Mouse (Mus musculus) small intestine, adult 2 months (tissue): Measurements from ENCODE around the gene Cks2. TPM values are rescaled to one million over a fixed set of nuclear protein-coding genes. Genes with fewer than 3 reads are reported as not detected.

Experiments used
- H3K27ac ChIP-seq: fragments of 200-500 bp; 2 replicates; pipeline ENCODE4 v1.5.1; 2012; ENCODE audit warnings: low read depth, low read length, control low read depth, inconsistent platforms; ENCODE audit not compliant: insufficient read depth
- H3K27me3 ChIP-seq: fragments of 200-500 bp; 2 replicates; pipeline ENCODE4 v1.6.1; 2012; ENCODE audit warnings: mild to moderate bottlenecking, moderate library complexity, low read length, inconsistent platforms; ENCODE audit not compliant: control insufficient read depth, insufficient read depth
- H3K36me3 ChIP-seq: fragments of 200-500 bp; 2 replicates; pipeline ENCODE4 v1.6.1; 2012; ENCODE audit warnings: mild to moderate bottlenecking, low read length, control low read depth, inconsistent platforms; ENCODE audit not compliant: control insufficient read depth, insufficient read depth
- H3K4me1 ChIP-seq: fragments of 200-500 bp; 2 replicates; pipeline ENCODE4 v1.6.1; 2012; ENCODE audit warnings: low read length, inconsistent platforms, mixed read lengths; ENCODE audit not compliant: control insufficient read depth, insufficient read depth, insufficient read length
- H3K4me3 ChIP-seq: fragments of 200-500 bp; 2 replicates; pipeline ENCODE4 v1.5.1; 2012; ENCODE audit warnings: low read depth, mild to moderate bottlenecking, control low read depth, inconsistent platforms, low read length, moderate library complexity
- CTCF ChIP-seq: fragments of 200-500 bp; IDR thresholded peaks from 2 replicates; pipeline ENCODE4 v1.5.1; 2012; ENCODE audit warnings: low read depth, mild to moderate bottlenecking, control low read depth, inconsistent platforms, low read length, moderate library complexity, mixed read lengths; ENCODE audit not compliant: insufficient replicate concordance, insufficient read length; ENCODE audit errors: extremely low read depth
- POLR2A ChIP-seq: fragments of 200-500 bp; IDR thresholded peaks from 2 replicates; pipeline ENCODE4 v1.6.1; 2012; ENCODE audit warnings: low read depth, mild to moderate bottlenecking, control low read depth, inconsistent platforms, low read length, moderate library complexity
- WGBS: fragments of 180-500 bp; shearing (Covaris S2); methylation state at CpG from one replicate; pipeline ENCODE4 v1.1.7; 2018; 5-methylcytosine and 5-hydroxymethylcytosine counted together
- polyA plus RNA-seq: library from polyadenylated mRNA; depleted of rRNA; stranded (reverse); fragments of >200 nt; gene quantifications from 2 replicates; pipeline ENCODE4 v1.2.3, GENCODE M21; 2012; rRNA removed

Gene Cks2
- polyA plus RNA-seq, 1 experiment = 32.5 TPM

GRCm38 (mm10) chr13:51697455-51697854, 52.4 kb downstream of the Cks2 start:
- TF ChIP-seq POLR2A (no peak), CTCF (no peak)

GRCm38 (mm10) chr13:51697897-51698296, 52.9 kb downstream of the Cks2 start:
- 0 out of 2 replicates have a peak, but pooled peaks cover 3% of the 10 kb centered on the region for H3K4me1 ChIP-seq
- H3K27me3 ChIP-seq = no peaks in the 10 kb centered on the region
- peaks cover under 1% of the 10 kb centered on the region; the same call in 1 of the 2 replicates for H3K36me3 ChIP-seq
- WGBS = 45% methylated on average over 4 of the region's 4 CpGs
- TF ChIP-seq CTCF (no peak), POLR2A (no peak)
- H3K4me3 ChIP-seq = no peak overlapping the region
- no peak overlapping the region for H3K27ac ChIP-seq

More at GRCm38 (mm10) chr13:51697455-51697854, 52.4 kb downstream of the Cks2 start:
- no peaks in the 10 kb centered on the region; the same call in 1 of the 2 replicates for H3K36me3 ChIP-seq
- H3K4me3 ChIP-seq = no peak overlapping the region
- 23% methylated on average over 6 of the region's 6 CpGs for WGBS
- 0 out of 2 replicates have a peak, but pooled peaks cover 3% of the 10 kb centered on the region for H3K4me1 ChIP-seq
- H3K27ac ChIP-seq = no peak overlapping the region
- H3K27me3 ChIP-seq = no peaks in the 10 kb centered on the region

GRCm38 (mm10) chr13:51698318-51698717, 53.3 kb downstream of the Cks2 start:
- WGBS = 55% methylated on average over 3 of the region's 3 CpGs
- Histone ChIP-seq H3K36me3 (peaks cover 5% of the 10 kb centered on the region; the same call in 1 of the 2 replicates), H3K4me1 (0 out of 2 replicates have a peak, but pooled peaks cover 3% of the 10 kb centered on the region), H3K4me3 (no peak overlapping the region), H3K27me3 (no peaks in the 10 kb centered on the region), H3K27ac (no peak overlapping the region)
- no peak for TF ChIP-seq CTCF
- no peak for TF ChIP-seq POLR2A

Other genes starting within 250 kb of the Cks2 start
- 2.5 and 3.2 TPM in 2 replicates for gene S1pr3, start 236.6 kb upstream of the Cks2 start, polyA plus RNA-seq
- 0.08 and 0.28 TPM in 2 replicates for gene Shc3, start 75.8 kb upstream of the Cks2 start, polyA plus RNA-seq
- gene Secisbp2, start 6.5 kb downstream of the Cks2 start, polyA plus RNA-seq = 7.8 and 15.3 TPM in 2 replicates
- 10.8 and 15.1 TPM in 2 replicates for gene Sema4d, start 148.5 kb downstream of the Cks2 start, polyA plus RNA-seq
- gene Gadd45g, start 201.4 kb downstream of the Cks2 start, polyA plus RNA-seq = 19.1 and 42.2 TPM in 2 replicates